Mouse (Mus musculus): Measurements from ENCODE around the gene Neurl3.

DNA sequence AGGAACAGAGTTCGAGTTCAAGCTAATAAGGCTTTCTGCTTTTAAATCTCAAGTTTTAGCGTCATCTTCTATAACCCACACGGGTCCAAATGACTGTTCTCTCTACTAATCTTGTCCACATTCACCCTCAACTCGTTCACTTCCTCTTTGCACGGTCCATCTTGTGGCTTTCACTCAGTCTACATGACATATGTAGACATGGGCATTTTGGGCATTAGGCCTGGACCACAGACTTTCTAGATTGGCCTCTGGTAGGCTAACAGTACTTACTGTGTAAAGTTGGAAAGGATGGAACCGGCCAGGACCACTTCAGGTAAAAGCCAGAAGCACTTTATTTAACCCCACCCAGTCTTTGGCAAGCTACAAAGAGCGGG lies 32.6 kb upstream of the Neurl3 start:
- TF ChIP-seq CTCF (IDR thresholded peaks at IDR 0.05; ENCODE audit: borderline replicate concordance, insufficient read depth, low read length) (no peak), POLR2A (IDR thresholded peaks at IDR 0.05; ENCODE audit: low read depth, low read length) (no peak)
